In the genomic region with DNA sequence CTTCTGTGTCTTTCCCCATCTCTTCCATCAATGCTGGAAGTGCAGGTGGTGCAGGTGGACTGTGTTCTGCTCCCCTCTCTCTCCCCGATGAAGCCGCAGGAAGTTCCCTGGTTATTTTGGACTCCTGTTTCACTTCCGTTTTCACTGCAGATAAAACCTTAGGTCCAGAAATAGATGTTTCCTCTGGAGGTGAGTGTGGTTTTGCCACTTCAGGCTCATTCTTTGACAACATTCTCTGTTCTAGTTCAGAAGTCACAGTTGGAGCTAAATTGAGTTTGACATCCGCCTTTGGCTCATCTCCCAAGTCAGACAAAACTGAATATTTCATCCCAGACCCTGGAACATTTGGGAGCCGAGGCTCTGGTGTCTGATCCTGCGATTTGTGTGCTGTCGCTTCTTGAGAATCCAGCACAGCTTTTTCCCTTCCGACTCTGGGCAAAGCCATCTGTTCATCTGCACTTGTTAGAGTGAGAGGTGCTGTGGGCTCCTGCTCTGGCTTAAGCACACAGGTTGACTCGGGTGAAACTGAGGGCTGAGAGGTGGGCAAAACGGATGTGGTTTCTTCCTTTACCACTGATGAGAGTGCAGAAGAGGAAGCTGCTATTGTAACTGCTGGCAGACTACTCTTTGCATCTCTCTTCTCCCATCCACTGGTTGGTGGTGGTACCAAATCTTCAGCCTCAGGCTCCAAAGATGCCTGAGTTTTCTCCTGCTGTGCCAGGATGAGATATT, we compare ENCODE assay signal across 9 mouse cellular contexts. TPM values are rescaled to one million over a fixed set of nuclear protein-coding genes. Genes with fewer than 3 reads are reported as not detected.
DNase-seq lines count a peak whose midpoint lies in the region; ATAC-seq and TF ChIP-seq lines count a peak whose summit lies in the region.
"Had no signal": no experiment of that assay in that cellular context is flagged by ENCODE, and none has a peak within 500 bp of the region (broad histone marks: within the 10 kb centered on the region; RNA-seq: fewer than 3 reads in every experiment).

No protein-coding gene starts in this region.

- no peaks in the 10 kb centered on the region for H3K36me3 ChIP-seq in forebrain, postnatal 0 days (ENCODE audit: insufficient read depth)
- H3K36me3 ChIP-seq in forebrain, embryonic 14.5 days (ENCODE audit: control insufficient read depth, insufficient read depth, low read length), result no peaks in the 10 kb centered on the region
- no peaks in the 10 kb centered on the region for H3K36me3 ChIP-seq in liver, adult 2 months (ENCODE audit: control insufficient read depth, insufficient read depth, low read length)
- no peaks in the 10 kb centered on the region for H3K36me3 ChIP-seq in liver, embryonic 12.5 days
- no peaks in the 10 kb centered on the region for H3K36me3 ChIP-seq in hindbrain, embryonic 14.5 days (replicated peaks; ENCODE audit: control insufficient read depth, insufficient read depth)
- H3K36me3 ChIP-seq: forebrain, embryonic 10.5 days had no signal

- H3K27ac ChIP-seq in forebrain, postnatal 0 days (ENCODE audit: low read depth, low read length), result no peak overlapping the region
- H3K27ac ChIP-seq in forebrain, embryonic 14.5 days (ENCODE audit: low read depth, low read length), result no peak overlapping the region
- H3K27ac ChIP-seq in liver, adult 2 months (replicated peaks; ENCODE audit: insufficient read depth, low read depth, low read length), result no peak overlapping the region
- H3K27ac ChIP-seq in liver, embryonic 12.5 days, result no peak overlapping the region
- H3K27ac ChIP-seq in hindbrain, embryonic 14.5 days, result no peak overlapping the region
- H3K27ac ChIP-seq: forebrain, embryonic 10.5 days had no signal

- ATAC-seq in forebrain, postnatal 0 days, result peak; percentile 32
- ATAC-seq in forebrain, embryonic 14.5 days, result no peak
- no peak for ATAC-seq in liver, embryonic 12.5 days
- no peak for ATAC-seq in hindbrain, embryonic 14.5 days (ENCODE audit: low FRiP score)

- H3K27me3 ChIP-seq in forebrain, postnatal 0 days (ENCODE audit: insufficient read depth, low read length), result no peaks in the 10 kb centered on the region
- H3K27me3 ChIP-seq in forebrain, embryonic 14.5 days (replicated peaks; ENCODE audit: control insufficient read depth, insufficient read depth, low read length), result no peaks in the 10 kb centered on the region
- no peaks in the 10 kb centered on the region for H3K27me3 ChIP-seq in liver, adult 2 months (ENCODE audit: control insufficient read depth, insufficient read depth, low read length)
- no peaks in the 10 kb centered on the region for H3K27me3 ChIP-seq in liver, embryonic 12.5 days (replicated peaks)
- no peaks in the 10 kb centered on the region for H3K27me3 ChIP-seq in hindbrain, embryonic 14.5 days (ENCODE audit: control insufficient read depth, insufficient read depth, low read length)

- no peaks in the 10 kb centered on the region for H3K9me3 ChIP-seq in forebrain, postnatal 0 days (ENCODE audit: low read length)
- H3K9me3 ChIP-seq in forebrain, embryonic 14.5 days (replicated peaks; ENCODE audit: control insufficient read depth, low read length), result no peaks in the 10 kb centered on the region
- no peaks in the 10 kb centered on the region for H3K9me3 ChIP-seq in liver, embryonic 12.5 days (replicated peaks)
- no peaks in the 10 kb centered on the region for H3K9me3 ChIP-seq in hindbrain, embryonic 14.5 days (ENCODE audit: control insufficient read depth, low read length)
- H3K9me3 ChIP-seq: forebrain, embryonic 10.5 days had no signal

- peak; percentile 51 for DNase-seq in forebrain, postnatal 0 days
- DNase-seq in forebrain, embryonic 14.5 days (ENCODE audit: low spot score), result no peak
- DNase-seq in liver, adult 2 months (ENCODE audit: extremely low read depth, low read depth, low spot score), result peak; percentile 10
- DNase-seq in cerebellum, postnatal 14 days, result peak; percentile 56 to 69
- DNase-seq in thymus, adult 18-20 months, result peak; percentile 63 to 79
- DNase-seq in embryo, embryonic 10.5 days (ENCODE audit: low spot score), result no peak
- no peak for DNase-seq in hindbrain, embryonic 14.5 days (ENCODE audit: low spot score)

- H3K4me3 ChIP-seq in forebrain, postnatal 0 days (ENCODE audit: low read depth, low read length), result no peak overlapping the region
- no peak overlapping the region for H3K4me3 ChIP-seq in forebrain, embryonic 14.5 days (ENCODE audit: low read depth, low read length)
- no peak overlapping the region for H3K4me3 ChIP-seq in liver, adult 2 months (ENCODE audit: insufficient read depth, low read depth, low read length)
- no peak overlapping the region for H3K4me3 ChIP-seq in liver, embryonic 12.5 days
- no peak overlapping the region for H3K4me3 ChIP-seq in hindbrain, embryonic 14.5 days (replicated peaks; ENCODE audit: low read length)
- H3K4me3 ChIP-seq: forebrain, embryonic 10.5 days had no signal

- H3K4me2 ChIP-seq in forebrain, postnatal 0 days (ENCODE audit: low read depth), result no peak overlapping the region
- H3K4me2 ChIP-seq in forebrain, embryonic 14.5 days (ENCODE audit: low read length), result no peak overlapping the region
- H3K4me2 ChIP-seq in liver, embryonic 12.5 days, result no peak overlapping the region
- no peak overlapping the region for H3K4me2 ChIP-seq in hindbrain, embryonic 14.5 days (replicated peaks)

- no peak for TF ChIP-seq POLR2A in liver, adult 2 months (IDR thresholded peaks at IDR 0.05; ENCODE audit: extremely low read depth, insufficient read depth, low read length)

- 72% methylated on average over 10 of the region's 10 CpGs for WGBS in forebrain, postnatal 0 days
- WGBS in forebrain, embryonic 14.5 days, result 92% methylated on average over 10 of the region's 10 CpGs
- 71% methylated on average over 10 of the region's 10 CpGs for WGBS in liver, adult 2 months
- 25% methylated on average over 10 of the region's 10 CpGs for WGBS in liver, embryonic 12.5 days (ENCODE audit: insufficient replicate concordance)
- 89% methylated on average over 10 of the region's 10 CpGs for WGBS in hindbrain, embryonic 14.5 days

- H3K4me1 ChIP-seq in forebrain, postnatal 0 days (ENCODE audit: insufficient read depth), result no peaks in the 10 kb centered on the region
- H3K4me1 ChIP-seq in forebrain, embryonic 14.5 days (ENCODE audit: control insufficient read depth, insufficient read depth, low read length), result no peaks in the 10 kb centered on the region
- no peaks in the 10 kb centered on the region for H3K4me1 ChIP-seq in liver, adult 2 months (ENCODE audit: control insufficient read depth, insufficient read depth, low read length)
- H3K4me1 ChIP-seq in liver, embryonic 12.5 days, result peaks cover 13% of the 10 kb centered on the region; the same call in 1 of the 2 replicates
- no peaks in the 10 kb centered on the region for H3K4me1 ChIP-seq in hindbrain, embryonic 14.5 days (replicated peaks; ENCODE audit: control insufficient read depth, insufficient read depth, low read length)
- H3K4me1 ChIP-seq: forebrain, embryonic 10.5 days had no signal

- no peak overlapping the region for H3K9ac ChIP-seq in forebrain, postnatal 0 days
- no peak overlapping the region for H3K9ac ChIP-seq in forebrain, embryonic 14.5 days (ENCODE audit: low read length)
- no peak overlapping the region for H3K9ac ChIP-seq in liver, adult 2 months (ENCODE audit: low read depth, low read length)
- no peak overlapping the region for H3K9ac ChIP-seq in liver, embryonic 12.5 days
- H3K9ac ChIP-seq in hindbrain, embryonic 14.5 days, result no peak overlapping the region

- no peaks in the 10 kb centered on the region for H3K79me2 ChIP-seq in liver, adult 2 months (ENCODE audit: control insufficient read depth, insufficient read depth, low read length)

- no peak for TF ChIP-seq CTCF in forebrain, postnatal 0 days (IDR thresholded peaks at IDR 0.05; ENCODE audit: low read depth)
- TF ChIP-seq CTCF in liver, adult 2 months (IDR thresholded peaks at IDR 0.05; ENCODE audit: low read depth, low read length), result no peak

RNA-seq across cellular contexts. Expression of a gene that starts 50.2 kb away (rescaled TPM):
- 0.52 and 0.85 TPM in 2 replicates for total RNA-seq in forebrain, postnatal 0 days (2014; rRNA removed)
- polyA plus RNA-seq in forebrain, postnatal 0 days (2015; fragmentation: Nextera tagmentation; extraction: Ambion mirVana), result 0.15 TPM in 2 replicates
- polyA plus RNA-seq in forebrain, embryonic 14.5 days (2014; fragmentation: Nextera tagmentation; extraction: Ambion mirVana), result 0.17 and 0.27 TPM in 2 replicates
- total RNA-seq in liver, adult 2 months (2014; rRNA removed), result under 0.01 and 0.55 TPM in 2 replicates
- 0.02 TPM in 1 of 2 replicates, not detected in the other for polyA plus RNA-seq in liver, adult 2 months (2012; rRNA removed)
- 0.01 TPM in 1 of 2 replicates, not detected in the other for polyA plus RNA-seq in liver, embryonic 12.5 days (2016; fragmentation: Nextera tagmentation; extraction: Ambion mirVana)
- 0.24 and 0.42 TPM in 2 replicates for polyA plus RNA-seq in hindbrain, embryonic 14.5 days (2014; fragmentation: Nextera tagmentation; extraction: Ambion mirVana)

Comparison
In these comparisons a context has a peak if more than half of its experiments do, and no peak if none do; other contexts are left out.
1. DNase-seq: peak in forebrain, postnatal 0 days (single experiment), liver, adult 2 months (single experiment), cerebellum, postnatal 14 days (2 of 2) and thymus, adult 18-20 months (2 of 2); none in forebrain, embryonic 14.5 days (single experiment), embryo, embryonic 10.5 days (single experiment) and hindbrain, embryonic 14.5 days (single experiment).